25 mouse cellular contexts compared by ENCODE assay signal in the genomic region with DNA sequence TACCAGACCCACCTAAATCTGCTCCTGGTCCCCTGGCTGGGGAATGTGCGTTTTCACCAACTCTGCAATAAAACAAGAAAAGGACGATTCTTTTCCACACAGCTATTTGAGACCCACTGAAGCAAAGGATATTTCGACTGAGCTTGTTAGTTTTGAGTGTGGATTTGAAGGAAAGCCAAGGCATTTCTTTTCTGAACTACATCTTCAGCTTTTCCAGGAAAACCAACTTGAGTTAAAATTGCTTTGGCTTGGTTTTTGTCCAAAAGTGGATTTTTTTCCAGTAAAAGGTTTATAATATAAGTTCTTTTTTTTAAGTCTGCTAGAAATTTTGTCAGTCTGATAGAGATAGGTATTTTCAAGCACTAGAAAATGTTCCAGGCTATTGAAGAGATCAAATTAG. TPM values are rescaled to one million over a fixed set of nuclear protein-coding genes. Genes with fewer than 3 reads are reported as not detected.
DNase-seq lines count a peak whose midpoint lies in the region; ATAC-seq and TF ChIP-seq lines count a peak whose summit lies in the region.
"Had no signal": no experiment of that assay in that cellular context is flagged by ENCODE, and none has a peak within 500 bp of the region (broad histone marks: within the 10 kb centered on the region; RNA-seq: fewer than 3 reads in every experiment).

No protein-coding gene starts in this region.

- no peaks in the 10 kb centered on the region for H3K36me3 ChIP-seq in lung, embryonic 14.5 days (ENCODE audit: insufficient read depth)
- no peaks in the 10 kb centered on the region for H3K36me3 ChIP-seq in limb, embryonic 15.5 days
- no peaks in the 10 kb centered on the region for H3K36me3 ChIP-seq in forebrain, embryonic 15.5 days
- H3K36me3 ChIP-seq: forebrain, embryonic 12.5 days; G1E; heart, embryonic 10.5 days; hindbrain, embryonic 12.5 days had no signal

- no peak overlapping the region for H3K27ac ChIP-seq in lung, embryonic 14.5 days (ENCODE audit: low read depth)
- H3K27ac ChIP-seq in limb, embryonic 15.5 days, result peak overlapping the region; percentile 74
- no peak overlapping the region for H3K27ac ChIP-seq in forebrain, embryonic 15.5 days (replicated peaks)
- H3K27ac ChIP-seq: forebrain, embryonic 12.5 days; heart, embryonic 10.5 days; hindbrain, embryonic 12.5 days had no signal

- H3K27me3 ChIP-seq in lung, embryonic 14.5 days (ENCODE audit: insufficient read depth, low read length), result no peaks in the 10 kb centered on the region
- H3K27me3 ChIP-seq in limb, embryonic 15.5 days, result no peaks in the 10 kb centered on the region
- no peaks in the 10 kb centered on the region for H3K27me3 ChIP-seq in forebrain, embryonic 15.5 days
- H3K27me3 ChIP-seq: forebrain, embryonic 12.5 days; hindbrain, embryonic 12.5 days; Patski had no signal

- TF ChIP-seq CTCF in lung, embryonic 14.5 days (IDR thresholded peaks at IDR 0.05; ENCODE audit: low read depth), result no peak
- no peak for TF ChIP-seq CTCF in lung, adult 2 months (IDR thresholded peaks at IDR 0.05; ENCODE audit: insufficient read depth, low read length)

- no peak for ATAC-seq in lung, embryonic 14.5 days (ENCODE audit: insufficient read depth)
- ATAC-seq in limb, embryonic 15.5 days (ENCODE audit: insufficient number of reproducible peaks, low FRiP score, low TSS enrichment, low read depth), result no peak
- no peak for ATAC-seq in megakaryocyte, adult 5-6 weeks (ENCODE audit: poor library complexity, severe bottlenecking)
- no peak for ATAC-seq in forebrain, embryonic 15.5 days (replicated peaks)
- ATAC-seq: CD4-positive, CD25-positive, alpha-beta regulatory T cell, adult 4 months; hindbrain, embryonic 16.5 days; inflammation-experienced regulatory T-cells, adult 6 months; Patski had no signal

- 62% methylated on average over 3 of the region's 3 CpGs for WGBS in lung, embryonic 14.5 days
- WGBS in lung, adult 2 months, result 66% methylated on average over 3 of the region's 3 CpGs
- 24% methylated on average over 3 of the region's 3 CpGs for WGBS in limb, embryonic 15.5 days
- 61% methylated on average over 3 of the region's 3 CpGs for WGBS in forebrain, embryonic 15.5 days

- H3K4me1 ChIP-seq in lung, embryonic 14.5 days (ENCODE audit: insufficient read depth), result 0 out of 2 replicates have a peak, but pooled peaks cover 3% of the 10 kb centered on the region
- peaks cover 2% of the 10 kb centered on the region; the same call in 1 of the 2 replicates for H3K4me1 ChIP-seq in lung, adult 2 months (ENCODE audit: control insufficient read depth, insufficient read depth, low read length)
- peaks cover 3% of the 10 kb centered on the region; the same call in 1 of the 2 replicates for H3K4me1 ChIP-seq in limb, embryonic 15.5 days
- no peaks in the 10 kb centered on the region for H3K4me1 ChIP-seq in forebrain, embryonic 15.5 days
- H3K4me1 ChIP-seq: forebrain, embryonic 12.5 days; heart, embryonic 10.5 days; hindbrain, embryonic 12.5 days had no signal

- no peak overlapping the region for H3K4me2 ChIP-seq in lung, embryonic 14.5 days
- no peak overlapping the region for H3K4me2 ChIP-seq in limb, embryonic 15.5 days
- no peak overlapping the region for H3K4me2 ChIP-seq in forebrain, embryonic 15.5 days (replicated peaks)
- H3K4me2 ChIP-seq: forebrain, embryonic 12.5 days; hindbrain, embryonic 12.5 days had no signal

- no peak overlapping the region for H3K9ac ChIP-seq in lung, embryonic 14.5 days
- H3K9ac ChIP-seq in limb, embryonic 15.5 days, result no peak overlapping the region
- no peak overlapping the region for H3K9ac ChIP-seq in forebrain, embryonic 15.5 days (replicated peaks)
- H3K9ac ChIP-seq: forebrain, embryonic 12.5 days; forebrain, postnatal 0 days; hindbrain, embryonic 12.5 days had no signal

- no peaks in the 10 kb centered on the region for H3K9me3 ChIP-seq in lung, embryonic 14.5 days (ENCODE audit: low read depth, low read length)
- no peaks in the 10 kb centered on the region for H3K9me3 ChIP-seq in limb, embryonic 15.5 days
- H3K9me3 ChIP-seq in forebrain, embryonic 15.5 days, result no peaks in the 10 kb centered on the region
- H3K9me3 ChIP-seq: forebrain, embryonic 12.5 days; G1E; heart, embryonic 10.5 days; hindbrain, embryonic 12.5 days had no signal

- TF ChIP-seq POLR2A in lung, adult 2 months (IDR thresholded peaks at IDR 0.05; ENCODE audit: borderline replicate concordance, extremely low read depth, low read depth, low read length), result no peak

- peak; percentile 58 for DNase-seq in lung, embryonic 14.5 days
- DNase-seq in lung, adult 2 months, result no peak
- DNase-seq in NIH3T3 (ENCODE audit: low read depth), result peak; percentile 80
- no peak for DNase-seq in T-cell, adult 2 months (ENCODE audit: low spot score)
- DNase-seq: adrenal gland, adult 8-10 months; adrenal gland, postnatal 36 days; B cell, adult 2 months; cerebellum, adult 2 months; cerebellum, postnatal 10 days; forebrain, postnatal 0 days; heart, adult 18-20 months; heart, postnatal 10 days; heart, postnatal 4 days had no signal

- no peak overlapping the region for H3K4me3 ChIP-seq in lung, embryonic 14.5 days (ENCODE audit: low read depth, low read length)
- no peak overlapping the region for H3K4me3 ChIP-seq in lung, adult 2 months (replicated peaks; ENCODE audit: extremely low read depth, low read depth, low read length)
- H3K4me3 ChIP-seq in limb, embryonic 15.5 days, result no peak overlapping the region
- H3K4me3 ChIP-seq in forebrain, embryonic 15.5 days, result no peak overlapping the region
- H3K4me3 ChIP-seq: forebrain, embryonic 12.5 days; heart, embryonic 10.5 days; hindbrain, embryonic 12.5 days had no signal

RNA-seq across cellular contexts. Expression of a gene that starts 13.1 kb away (rescaled TPM):
- 1.3 and 1.7 TPM in 2 replicates for polyA plus RNA-seq in lung, embryonic 14.5 days (2014; fragmentation: Nextera tagmentation; extraction: Ambion mirVana)
- polyA plus RNA-seq in lung, adult 2 months (2012; rRNA removed), result 1.9 and 3.6 TPM in 2 replicates
- polyA plus RNA-seq in limb, embryonic 15.5 days (2015; fragmentation: Nextera tagmentation; extraction: Ambion mirVana), result 2.7 and 5.5 TPM in 2 replicates
- total RNA-seq in megakaryocyte, adult 5-6 weeks (2015), result 0.07 TPM in 1 of 2 replicates, not detected in the other
- 0.18 and 0.37 TPM in 2 replicates for total RNA-seq in megakaryocyte, adult 5-6 weeks (2017)
- 15.4 and 18.6 TPM in 2 replicates for polyA plus RNA-seq in forebrain, embryonic 15.5 days (2015; fragmentation: Nextera tagmentation; extraction: Ambion mirVana)
- total RNA-seq: gastrocnemius, adult 8-10 months had no signal
- polyA plus RNA-seq: CD4-positive, CD25-positive, alpha-beta regulatory T cell, adult 4 months; G1E; inflammation-experienced regulatory T-cells, adult 6 months had no signal

Comparison
In these comparisons a context has a peak if more than half of its experiments do, and no peak if none do; other contexts are left out.
1. DNase-seq: peak in lung, embryonic 14.5 days (single experiment) and NIH3T3 (single experiment); none in lung, adult 2 months (single experiment) and T-cell, adult 2 months (single experiment).